Mouse (Mus musculus): ENCODE data around the gene Gigyf1.

DNA sequence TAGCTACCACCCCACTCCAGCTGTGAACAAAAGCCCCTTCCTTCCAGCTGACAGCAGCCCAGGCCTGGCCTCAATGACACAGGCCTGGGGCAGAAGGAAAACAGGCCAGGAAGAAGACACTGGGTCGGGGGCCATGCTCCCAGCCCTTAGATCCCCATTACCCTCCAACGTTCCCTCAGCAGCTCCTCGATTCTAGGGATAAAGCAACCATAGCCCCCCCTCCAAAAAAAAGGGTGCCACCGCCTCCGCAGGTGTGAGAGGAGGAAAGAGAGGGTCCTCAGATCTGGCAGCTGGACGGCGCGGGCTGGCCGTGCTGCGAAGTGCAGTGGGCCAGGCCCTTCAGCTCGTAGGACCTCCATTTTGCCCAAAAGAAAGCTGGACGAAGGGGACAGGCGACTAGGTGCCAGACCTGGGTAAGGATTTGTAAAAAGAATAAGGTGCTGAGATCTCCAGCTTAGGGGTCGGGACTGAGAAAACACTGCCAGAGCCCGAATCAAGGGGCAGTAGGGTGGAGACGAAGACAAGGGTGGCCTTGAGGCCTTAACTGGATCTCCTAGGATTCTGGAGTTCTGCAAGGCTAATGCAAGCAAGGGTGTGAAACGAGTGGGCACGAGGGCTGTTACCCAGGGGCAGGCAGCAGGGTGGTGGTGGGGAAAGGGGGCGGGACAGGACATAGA, 13.9 kb downstream of the Gigyf1 start:
- TF ChIP-seq CTCF (IDR thresholded peaks at IDR 0.05; ENCODE audit: low read depth, low read length) (0 out of 2 replicates have a peak, but pooled peaks have one; percentile 15), POLR2A (IDR thresholded peaks at IDR 0.05; ENCODE audit: borderline replicate concordance, low read depth, low read length) (no peak)

All from bone marrow macrophage, adult 2 months (primary cell).